Mouse (Mus musculus) hindbrain, embryonic 13.5 days (tissue): ENCODE data around the gene Helz. TPM values are rescaled to one million over a fixed set of nuclear protein-coding genes. Genes with fewer than 3 reads are reported as not detected.
"Not testable (repeated sequence)": the region's sequence is repeated elsewhere in the genome, so short reads cannot be mapped to it uniquely, and the experiment has no call there.

ENCODE experiments used
- ATAC-seq: fragments of 200-750 bp; cut with Nextera tagmentation; 2 replicates; pipeline ENCODE4 v1.8.0; 2017; ENCODE audit warnings: moderate TSS enrichment; ENCODE audit not compliant: low FRiP score
- H3K27ac ChIP-seq: fragments of 300-500 bp; sonication (generic); 2 replicates; pipeline ENCODE4 v1.5.1; 2015; ENCODE audit warnings: inconsistent platforms, mild to moderate bottlenecking, moderate library complexity
- H3K27me3 ChIP-seq: fragments of 300-500 bp; sonication (generic); 2 replicates; pipeline ENCODE4 v1.6.1; 2015; ENCODE audit warnings: mild to moderate bottlenecking, inconsistent platforms
- H3K36me3 ChIP-seq: fragments of 300-500 bp; sonication (generic); 2 replicates; pipeline ENCODE4 v1.6.1; 2015; ENCODE audit warnings: mild to moderate bottlenecking, inconsistent platforms
- H3K4me1 ChIP-seq: fragments of 300-500 bp; sonication (generic); replicated peaks from 2 replicates; pipeline ENCODE4 v1.6.1; 2015; ENCODE audit warnings: inconsistent platforms
- H3K4me2 ChIP-seq: fragments of 300-500 bp; sonication (generic); 2 replicates; pipeline ENCODE4 v1.6.1; 2015; ENCODE audit warnings: inconsistent platforms, mild to moderate bottlenecking, moderate library complexity
- H3K4me3 ChIP-seq: fragments of 300-500 bp; sonication (generic); 2 replicates; pipeline ENCODE4 v1.5.1; 2015; ENCODE audit warnings: mild to moderate bottlenecking, inconsistent platforms
- H3K9ac ChIP-seq: fragments of 300-500 bp; sonication (generic); 2 replicates; pipeline ENCODE4 v1.6.1; 2015; ENCODE audit warnings: mild to moderate bottlenecking, inconsistent platforms
- H3K9me3 ChIP-seq: fragments of 300-500 bp; sonication (generic); 2 replicates; pipeline ENCODE4 v1.6.1; 2016; ENCODE audit warnings: inconsistent platforms
- WGBS: fragments of 180-500 bp; shearing (Covaris S2); methylation state at CpG from one replicate; pipeline ENCODE4 v1.1.7; 2015; 5-methylcytosine and 5-hydroxymethylcytosine counted together
- polyA plus RNA-seq: library from polyadenylated mRNA; unstranded; fragments of >200 nt; fragmentation: Nextera tagmentation; extraction: Ambion mirVana; gene quantifications from 2 replicates; pipeline ENCODE4 v1.2.1, GENCODE M21; 2015

Helz gene
- polyA plus RNA-seq = 16.2 and 17.7 TPM in 2 replicates

GRCm38 (mm10) chr11:107547351-107548203 is at the start of gene Helz:
TSS of gene Helz (plus strand) at chr11:107547930.
- peaks cover 20% of the 10 kb centered on the region for H3K36me3 ChIP-seq
- H3K9me3 ChIP-seq = no peaks in the 10 kb centered on the region
- under 1% methylated on average over 60 of the region's 70 CpGs for WGBS
- H3K4me1 ChIP-seq = peaks cover 21% of the 10 kb centered on the region
- peaks cover 4% of the 10 kb centered on the region; the same call in 1 of the 2 replicates for H3K27me3 ChIP-seq
- peak within 1 kb of the TSS; percentile 98 for H3K4me3 ChIP-seq
- H3K27ac ChIP-seq = peak within 1 kb of the TSS; percentile 84
- peak; percentile 89 for ATAC-seq
- peak within 1 kb of the TSS; percentile 100 for H3K4me2 ChIP-seq
- peak within 1 kb of the TSS; percentile 96 for H3K9ac ChIP-seq

- H3K4me2 ChIP-seq = no peak overlapping the region
- WGBS = 91% methylated on average over 8 of the region's 8 CpGs
- H3K27ac ChIP-seq = no peak overlapping the region
- H3K27me3 ChIP-seq = no peaks in the 10 kb centered on the region
- H3K4me1 ChIP-seq = no peaks in the 10 kb centered on the region
- no peak overlapping the region for H3K4me3 ChIP-seq
- H3K9me3 ChIP-seq = no peaks in the 10 kb centered on the region
- ATAC-seq = no peak
- H3K9ac ChIP-seq = no peak overlapping the region
- H3K36me3 ChIP-seq = peaks cover 27% of the 10 kb centered on the region
These were observed 44.9 kb upstream of the Helz start for GRCm38 (mm10) chr11:107502801-107503200.

GRCm38 (mm10) chr11:107504364-107504763 is 43.4 kb upstream of the Helz start:
- H3K27me3 ChIP-seq, H3K27ac ChIP-seq, H3K4me1 ChIP-seq, H3K9ac ChIP-seq, H3K4me2 ChIP-seq, H3K9me3 ChIP-seq, ATAC-seq, H3K4me3 ChIP-seq: not testable (repeated sequence)
- 100% methylated on average over 3 of the region's 4 CpGs for WGBS
- peaks cover 16% of the 10 kb centered on the region for H3K36me3 ChIP-seq

DNA sequence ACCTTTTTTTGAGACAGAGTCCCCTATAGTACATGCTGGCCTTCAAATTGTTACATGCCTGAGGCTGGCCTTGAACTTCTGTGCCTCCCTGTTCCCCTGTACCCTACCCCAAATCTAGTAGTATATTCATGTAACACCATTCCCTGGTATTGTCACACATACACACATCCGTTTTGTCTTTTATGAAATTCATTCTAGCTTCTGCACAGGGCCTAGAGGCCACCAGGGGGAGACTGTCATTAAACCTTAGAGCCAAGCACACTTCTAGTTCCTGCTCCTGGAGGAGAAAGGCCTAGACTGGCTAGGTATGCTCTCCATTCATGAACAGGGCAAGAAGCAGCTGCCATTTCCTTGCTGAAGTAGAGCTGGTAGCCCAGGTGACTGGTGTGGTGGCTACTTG is 41.5 kb upstream of the Helz start:
- H3K4me1 ChIP-seq = peaks cover 18% of the 10 kb centered on the region
- no peak overlapping the region for H3K9ac ChIP-seq
- H3K4me2 ChIP-seq = no peak overlapping the region
- peaks cover 5% of the 10 kb centered on the region; the same call in 1 of the 2 replicates for H3K36me3 ChIP-seq
- WGBS = 76% methylated on average over 1 of the region's 1 CpGs
- no peak overlapping the region for H3K4me3 ChIP-seq
- H3K9me3 ChIP-seq = no peaks in the 10 kb centered on the region
- H3K27me3 ChIP-seq = peaks cover 11% of the 10 kb centered on the region; the same call in 1 of the 2 replicates
- H3K27ac ChIP-seq = no peak overlapping the region
- ATAC-seq = no peak

GRCm38 (mm10) chr11:107509631-107510338 is 37.9 kb upstream of the Helz start:
- 15% methylated on average over 11 of the region's 11 CpGs for WGBS

DNA sequence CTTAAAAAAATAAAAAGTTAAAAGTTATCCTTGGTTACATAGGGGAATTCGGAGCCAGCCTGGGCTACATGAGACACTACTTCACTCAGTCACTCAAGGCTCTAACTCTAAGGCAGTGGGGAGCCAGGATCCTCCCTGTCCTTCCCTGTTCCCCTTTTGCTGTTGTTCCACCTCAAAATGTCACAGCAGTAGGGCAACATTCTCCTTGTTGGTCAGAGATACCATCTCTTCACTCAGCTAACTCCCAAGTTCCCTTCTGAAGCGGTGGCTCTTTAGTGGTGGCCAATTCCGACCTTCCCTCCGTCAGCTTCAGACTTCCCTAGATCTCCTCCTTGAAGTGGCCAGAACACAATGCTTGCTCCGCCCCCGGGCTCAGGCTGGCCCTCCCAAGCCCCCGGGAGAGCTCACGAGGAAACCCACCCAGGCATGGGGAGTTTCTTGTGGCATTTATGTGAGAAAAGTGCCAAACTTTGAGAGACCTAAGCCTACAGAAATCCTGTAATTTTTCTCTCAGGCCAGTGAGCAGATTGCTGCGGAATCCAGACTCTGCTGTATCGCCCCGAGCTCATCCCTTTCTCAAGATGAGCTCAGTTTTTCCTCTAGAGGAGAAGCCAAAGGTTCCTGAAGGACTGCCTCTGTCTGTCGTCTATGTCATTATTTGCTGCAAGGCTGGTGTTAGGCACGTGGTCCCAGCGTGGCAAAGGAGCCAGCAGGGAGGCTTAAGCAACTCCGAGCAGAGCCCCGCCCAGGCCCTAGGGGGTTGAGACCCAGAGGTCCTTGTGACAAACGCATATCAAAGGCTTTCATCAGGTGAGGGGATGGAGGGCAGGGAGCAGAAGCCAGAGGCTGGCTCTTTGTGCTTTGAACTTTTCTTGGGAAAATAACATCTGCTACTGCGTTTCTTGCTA is 37.1 kb upstream of the Helz start:
- peak overlapping the region; percentile 46; the same call in 1 of the 2 replicates for H3K9ac ChIP-seq
- peaks cover 18% of the 10 kb centered on the region for H3K4me1 ChIP-seq
- H3K27ac ChIP-seq = no peak overlapping the region
- no peaks in the 10 kb centered on the region for H3K36me3 ChIP-seq
- H3K4me2 ChIP-seq = peak overlapping the region; percentile 18
- no peak for ATAC-seq
- H3K9me3 ChIP-seq = no peaks in the 10 kb centered on the region
- peaks cover 14% of the 10 kb centered on the region; the same call in 1 of the 2 replicates for H3K27me3 ChIP-seq
- no peak overlapping the region for H3K4me3 ChIP-seq
- 3% methylated on average over 18 of the region's 18 CpGs for WGBS

More at GRCm38 (mm10) chr11:107509631-107510338, 37.9 kb upstream of the Helz start:
- H3K4me3 ChIP-seq = no peak overlapping the region
- peaks cover 18% of the 10 kb centered on the region for H3K4me1 ChIP-seq
- H3K9ac ChIP-seq = no peak overlapping the region
- no peaks in the 10 kb centered on the region for H3K9me3 ChIP-seq
- no peaks in the 10 kb centered on the region for H3K36me3 ChIP-seq
- no peak; the same call in 1 of the 2 replicates for ATAC-seq
- no peak overlapping the region for H3K27ac ChIP-seq
- peak overlapping the region; percentile 36 for H3K4me2 ChIP-seq
- H3K27me3 ChIP-seq = peaks cover 14% of the 10 kb centered on the region; the same call in 1 of the 2 replicates

GRCm38 (mm10) chr11:107511954-107512353 is 35.8 kb upstream of the Helz start:
- ATAC-seq, H3K4me3 ChIP-seq, H3K27ac ChIP-seq, H3K9ac ChIP-seq, H3K9me3 ChIP-seq, H3K4me2 ChIP-seq, H3K36me3 ChIP-seq: not testable (repeated sequence)
- Histone ChIP-seq H3K27me3 (peaks cover 14% of the 10 kb centered on the region; the same call in 1 of the 2 replicates), H3K4me1 (peaks cover 18% of the 10 kb centered on the region)
- WGBS = 49% methylated on average over 5 of the region's 5 CpGs

- no peaks in the 10 kb centered on the region for H3K9me3 ChIP-seq
- H3K4me2 ChIP-seq = no peak overlapping the region
- no peak overlapping the region for H3K9ac ChIP-seq
- WGBS = 80% methylated on average over 10 of the region's 10 CpGs
- H3K27me3 ChIP-seq = peaks cover 14% of the 10 kb centered on the region; the same call in 1 of the 2 replicates
- H3K27ac ChIP-seq = no peak overlapping the region
- no peak overlapping the region for H3K4me3 ChIP-seq
- no peaks in the 10 kb centered on the region for H3K36me3 ChIP-seq
- peaks cover 18% of the 10 kb centered on the region for H3K4me1 ChIP-seq
- ATAC-seq = no peak
These were observed 34.7 kb upstream of the Helz start for GRCm38 (mm10) chr11:107513047-107513446.

DNA sequence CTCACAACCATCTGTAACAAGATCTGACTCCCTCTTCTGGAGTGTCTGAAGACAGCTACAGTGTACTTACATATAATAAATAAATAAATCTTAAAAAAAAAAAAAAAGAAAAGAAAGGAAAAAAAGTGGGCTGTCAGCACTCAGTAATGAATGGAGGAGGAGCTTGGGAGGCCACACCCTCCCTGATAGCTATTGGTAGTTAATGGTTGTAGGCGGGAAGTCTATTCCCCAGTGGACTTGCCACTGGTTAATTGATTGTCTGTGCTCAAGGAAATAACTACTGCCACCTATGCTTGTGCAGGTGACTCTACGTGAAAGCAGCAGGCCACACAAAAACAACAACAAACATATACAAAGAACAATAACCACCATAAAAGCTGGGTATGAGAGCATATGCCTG is 31.3 kb upstream of the Helz start:
- Histone ChIP-seq H3K27me3 (0 out of 2 replicates have a peak, but pooled peaks cover under 1% of the 10 kb centered on the region), H3K4me3 (no peak overlapping the region), H3K9me3 (no peaks in the 10 kb centered on the region), H3K4me2 (no peak overlapping the region), H3K27ac (no peak overlapping the region), H3K36me3 (no peaks in the 10 kb centered on the region), H3K9ac (no peak overlapping the region), H3K4me1 (no peaks in the 10 kb centered on the region)
- no peak for ATAC-seq
- 93% methylated on average over 2 of the region's 2 CpGs for WGBS

DNA sequence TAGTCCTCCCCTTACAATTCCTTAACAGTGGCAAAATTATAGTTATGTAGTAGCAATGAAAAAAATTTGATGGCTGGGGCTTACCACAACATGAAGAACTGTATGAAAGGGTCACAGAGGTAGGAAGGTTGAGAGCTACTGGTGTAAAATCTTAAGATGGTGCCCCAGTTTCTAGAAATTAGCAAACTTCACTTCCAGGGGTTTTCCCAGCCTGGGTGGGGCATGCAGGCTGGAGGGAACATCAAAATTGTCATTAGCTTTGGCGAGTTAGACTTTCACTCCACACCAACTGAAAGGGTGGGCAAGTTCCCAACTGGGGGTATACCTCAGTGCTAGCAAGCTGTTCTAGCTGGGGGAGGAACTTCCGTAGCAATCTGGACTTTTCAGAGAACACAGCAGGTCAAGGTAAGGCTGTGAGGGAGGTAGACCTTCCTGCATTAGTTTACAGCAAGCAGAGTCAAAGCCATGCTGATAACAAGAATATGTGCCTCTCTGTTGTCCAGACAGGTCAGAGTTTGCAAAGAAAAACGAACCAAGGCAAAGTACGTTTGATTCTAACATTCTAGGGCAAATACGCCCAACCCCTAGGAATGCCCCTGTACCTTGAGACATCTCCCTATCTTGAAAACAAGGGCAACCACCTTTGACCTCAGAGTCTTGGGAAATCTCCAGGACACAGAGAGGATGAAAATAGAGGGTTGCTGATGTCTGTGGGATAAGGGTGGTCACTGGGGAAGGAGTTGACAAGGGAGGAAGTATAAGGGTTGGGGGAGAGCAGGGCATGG is 28.9 kb upstream of the Helz start:
- Histone ChIP-seq H3K4me1 (no peaks in the 10 kb centered on the region), H3K27me3 (no peaks in the 10 kb centered on the region), H3K4me3 (no peak overlapping the region), H3K4me2 (no peak overlapping the region), H3K36me3 (no peaks in the 10 kb centered on the region), H3K9me3 (no peaks in the 10 kb centered on the region), H3K9ac (no peak overlapping the region), H3K27ac (no peak overlapping the region)
- ATAC-seq = no peak
- WGBS = 87% methylated on average over 5 of the region's 5 CpGs

GRCm38 (mm10) chr11:107521153-107521552 is 26.6 kb upstream of the Helz start:
- Histone ChIP-seq H3K4me2 (no peak overlapping the region), H3K9me3 (no peaks in the 10 kb centered on the region), H3K4me1 (no peaks in the 10 kb centered on the region), H3K27ac (no peak overlapping the region), H3K4me3 (no peak overlapping the region), H3K36me3 (no peaks in the 10 kb centered on the region), H3K27me3 (no peaks in the 10 kb centered on the region), H3K9ac (no peak overlapping the region)
- 55% methylated on average over 1 of the region's 1 CpGs for WGBS
- no peak for ATAC-seq
